Mouse (Mus musculus): ENCODE measurements around the gene Olfr1143.

DNA sequence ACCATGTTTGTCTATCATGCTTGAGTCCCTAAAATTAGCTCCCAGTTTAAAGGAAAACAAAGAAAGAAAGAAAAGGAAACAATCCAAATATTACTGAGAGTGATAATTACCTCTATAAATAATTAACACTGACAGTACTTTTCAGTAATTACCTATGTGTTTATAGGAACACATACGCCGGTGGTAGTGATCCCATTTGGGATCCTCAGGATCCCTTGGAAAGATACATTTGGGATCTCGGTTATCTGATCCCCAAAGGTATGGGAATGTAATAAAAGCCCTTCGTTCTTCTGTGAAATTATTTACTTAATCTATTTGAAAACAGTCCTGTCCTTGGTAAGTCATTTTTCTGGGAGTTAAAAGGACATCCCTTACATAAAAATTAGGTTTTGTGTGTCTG is 21.2 kb upstream of the Olfr1143 start, which contains the start of gene Olfr152:
- TF ChIP-seq CTCF (conservative IDR thresholded peaks at IDR 0.05; ENCODE audit: insufficient read depth, insufficient read length, low read depth, low read length) (no peak), POLR2A (IDR thresholded peaks at IDR 0.05; ENCODE audit: low read depth, low read length) (no peak)

All from kidney, adult 2 months (tissue).